Mouse (Mus musculus): ENCODE results near the gene Ndufv1. TPM values are rescaled to one million over a fixed set of nuclear protein-coding genes. Genes with fewer than 3 reads are reported as not detected.
"Not testable (repeated sequence)": the region's sequence is repeated elsewhere in the genome, so short reads cannot be mapped to it uniquely, and the experiment has no call there.

The Ndufv1 gene
- total RNA-seq, 2 experiments from 2014 or later, result 1,128 to 1,150 TPM

DNA sequence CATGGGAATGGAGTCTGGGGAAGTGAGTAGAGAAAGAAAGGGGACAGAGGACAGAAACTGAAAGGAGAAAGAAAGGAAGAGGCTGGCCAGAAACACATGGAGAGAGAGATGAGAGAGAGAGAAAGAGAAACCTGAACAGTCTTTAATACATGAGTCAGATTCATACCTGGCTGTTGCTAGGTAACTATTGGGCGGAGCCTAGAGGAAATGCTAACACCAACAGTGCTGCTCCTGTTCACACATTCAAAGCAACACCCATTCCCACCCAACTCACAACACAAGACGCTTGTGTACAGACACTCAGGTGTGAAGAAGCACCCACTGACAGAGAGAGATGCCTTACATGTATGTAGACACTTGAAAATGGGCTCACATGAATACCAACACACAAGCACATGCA is 36.7 kb downstream of the Ndufv1 start:
- no peak for DNase-seq

GRCm38 (mm10) chr19:3974608-3975007 is 38.0 kb downstream of the Ndufv1 start:
- not testable (repeated sequence) for DNase-seq

- DNase-seq, result no peak
These were observed 40.4 kb downstream of the Ndufv1 start, which contains the start of gene Aldh3b2 for GRCm38 (mm10) chr19:3972229-3972628. Gene Aldh3b2, plus strand, starts transcription at chr19:3972328.

- no peak for DNase-seq
These were observed 45.3 kb downstream of the Ndufv1 start for GRCm38 (mm10) chr19:3967258-3967657.

DNA sequence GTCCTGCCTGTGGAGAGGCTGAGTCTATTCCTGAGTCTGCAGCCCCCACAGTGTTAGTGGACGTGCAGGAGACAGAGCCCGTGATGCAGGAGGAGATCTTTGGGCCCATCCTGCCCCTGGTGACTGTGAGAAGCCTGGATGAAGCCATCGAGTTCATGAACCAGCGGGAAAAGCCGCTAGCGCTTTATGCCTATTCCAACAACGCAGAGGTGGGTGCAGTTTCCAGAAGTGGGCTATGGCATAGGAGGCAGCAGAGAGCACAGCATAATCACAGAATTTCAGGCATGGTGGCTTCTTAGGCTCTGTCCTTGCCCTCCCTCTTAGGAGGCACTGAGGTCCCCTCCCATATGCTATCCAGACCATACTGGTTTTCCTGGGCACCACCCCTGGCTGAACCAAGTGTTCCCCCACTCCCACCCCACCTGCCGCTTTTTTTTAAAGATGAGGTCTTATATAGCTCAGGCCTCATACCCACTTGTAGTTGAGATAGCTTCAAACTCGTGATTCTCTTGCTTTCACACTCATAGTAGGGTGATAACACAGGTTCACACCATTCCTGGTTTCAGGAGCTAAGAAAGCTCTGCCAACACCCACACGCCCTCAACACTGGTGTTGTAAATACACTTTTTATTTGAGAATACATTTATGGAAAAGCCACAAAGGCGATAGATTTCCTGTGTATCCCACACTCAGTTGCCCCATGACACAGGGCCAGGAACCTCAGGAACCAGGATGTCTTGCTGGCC is 46.1 kb downstream of the Ndufv1 start:
- no peak for DNase-seq

GRCm38 (mm10) chr19:3964030-3964429 is 48.6 kb downstream of the Ndufv1 start:
- no peak for DNase-seq

DNA sequence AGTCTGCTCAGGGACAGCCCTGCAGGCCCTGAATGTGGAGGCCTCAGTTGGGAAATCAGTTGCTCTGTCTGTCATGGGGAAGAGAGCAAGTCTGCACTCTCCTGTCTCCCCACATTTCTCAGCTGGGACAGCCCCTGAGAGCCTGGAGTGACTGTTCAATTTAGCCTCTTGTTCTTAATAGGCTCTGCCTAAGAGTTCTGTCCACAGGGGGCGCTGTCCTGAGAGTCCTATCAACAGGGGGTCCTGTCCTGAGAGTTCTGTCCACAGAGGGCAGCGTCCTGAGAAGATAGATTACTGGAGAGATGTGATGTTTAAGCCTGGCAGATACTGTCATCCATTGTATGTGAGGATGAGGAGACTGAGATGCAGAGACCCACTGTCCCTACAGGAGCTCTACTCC is 50.1 kb downstream of the Ndufv1 start:
- no peak for DNase-seq

GRCm38 (mm10) chr19:3961805-3962204 is 50.8 kb downstream of the Ndufv1 start:
- not testable (repeated sequence) for DNase-seq

DNA sequence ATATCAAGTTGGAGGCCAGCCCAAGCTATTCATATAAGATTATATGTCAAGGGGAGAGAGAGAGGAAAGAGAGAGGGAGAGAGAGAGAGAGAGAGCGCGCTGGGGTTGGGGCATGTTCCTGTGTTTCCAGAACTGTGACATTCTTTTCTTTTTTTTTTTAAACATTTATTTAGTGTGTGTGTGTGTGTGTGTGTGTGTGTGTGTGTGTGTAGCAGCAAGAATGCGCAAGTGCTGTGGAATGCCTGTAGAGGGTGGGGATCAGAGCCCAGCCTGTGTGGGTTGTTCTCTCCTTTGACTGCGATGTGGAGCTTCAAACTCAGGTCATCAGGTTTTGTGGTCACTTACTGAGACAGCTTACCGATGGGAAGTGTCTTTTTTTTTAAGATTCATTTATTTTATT is 52.4 kb downstream of the Ndufv1 start:
- DNase-seq, result no peak

DNA sequence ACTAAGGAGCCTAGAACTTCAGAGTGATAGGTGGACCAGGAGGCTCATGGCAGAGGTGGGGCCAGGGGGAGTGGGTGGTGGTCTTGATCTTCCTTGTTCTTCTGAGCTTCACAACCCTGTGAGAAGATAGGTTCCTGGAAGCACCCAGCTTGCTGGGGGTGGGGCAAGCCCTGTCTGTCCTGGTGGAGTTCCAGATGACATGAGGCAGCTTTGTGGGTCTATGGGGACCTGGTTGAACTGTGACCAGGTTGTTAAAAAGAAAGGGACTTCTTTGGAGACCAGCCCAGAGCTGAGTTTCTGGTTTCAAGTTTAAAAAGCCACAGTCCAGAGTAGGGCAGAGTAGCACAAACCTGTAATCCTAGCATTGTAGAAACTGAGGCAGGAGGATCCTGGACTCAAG is 53.6 kb downstream of the Ndufv1 start:
- no peak for DNase-seq

GRCm38 (mm10) chr19:3958470-3958869 is 54.1 kb downstream of the Ndufv1 start, which contains the start of gene Aldh3b3:
Gene Aldh3b3, plus strand, starts transcription at chr19:3958645.
- DNase-seq, result peak in 1 of 2 experiments; percentile 33

Other genes with a start within 250 kb of the Ndufv1 start
- 10 to 100 TPM; 27.2 to 29.3 TPM for gene Kmt5b, start 245.4 kb downstream of the Ndufv1 start, total RNA-seq (2021)
- 10 to 100 TPM; 11.8 to 15.5 TPM for gene Chka, start 161.0 kb downstream of the Ndufv1 start, total RNA-seq (2021)
- gene Tcirg1, start 105.7 kb downstream of the Ndufv1 start, total RNA-seq (2021), result 1 to 10 TPM; 8.0 to 9.2 TPM
- gene Ndufs8, start 100.0 kb downstream of the Ndufv1 start, total RNA-seq (2021), result 100 to 1,000 TPM; 489 to 502 TPM
- 1 to 10 TPM; 1.3 to 2.0 TPM for gene Aldh3b1, start 83.0 kb downstream of the Ndufv1 start, total RNA-seq (2021)
- gene Unc93b1, start 77.6 kb downstream of the Ndufv1 start, total RNA-seq (2021), result 10 to 100 TPM; 17.7 to 23.9 TPM
- under 1 TPM; 0.28 to 0.30 TPM for gene Aldh3b3, start 54.2 kb downstream of the Ndufv1 start, total RNA-seq (2021)
- gene Aldh3b2, start 40.5 kb downstream of the Ndufv1 start, total RNA-seq (2021), result under 1 TPM; 0.22 to 0.98 TPM
- gene Acy3, start 26.2 kb downstream of the Ndufv1 start, total RNA-seq (2021), result 10 to 100 TPM; 24.3 to 28.5 TPM
- gene Tbx10, start 20.1 kb downstream of the Ndufv1 start, total RNA-seq (2021), result not detected
- gene Nudt8, start 12.2 kb downstream of the Ndufv1 start, total RNA-seq (2021), result 100 to 1,000 TPM; 162 to 166 TPM
- gene Gm49405, start 12.2 kb downstream of the Ndufv1 start, total RNA-seq (2021), result 1 to 10 TPM in 1 of 2 experiments, under 1 TPM in 1; 0.84 to 1.1 TPM
- 100 to 1,000 TPM; 241 to 281 TPM for gene Doc2g, start 9.5 kb downstream of the Ndufv1 start, total RNA-seq (2021)
- gene Gstp1, start 25.2 kb upstream of the Ndufv1 start, total RNA-seq (2021), result 100 to 1,000 TPM; 350 to 400 TPM
- gene Gstp2, start 33.2 kb upstream of the Ndufv1 start, total RNA-seq (2021), result 100 to 1,000 TPM; 123 to 134 TPM
- not detected for gene Gstp3, start 46.8 kb upstream of the Ndufv1 start, total RNA-seq (2021)
- gene Cabp2, start 68.8 kb upstream of the Ndufv1 start, total RNA-seq (2021), result not detected
- 10 to 100 TPM; 34.5 to 37.8 TPM for gene Cdk2ap2, start 84.4 kb upstream of the Ndufv1 start, total RNA-seq (2021)
- 10 to 100 TPM; 16.1 to 21.2 TPM for gene Pitpnm1, start 87.2 kb upstream of the Ndufv1 start, total RNA-seq (2021)
- gene Aip, start 113.1 kb upstream of the Ndufv1 start, total RNA-seq (2021), result 10 to 100 TPM; 62.1 to 63.2 TPM
- gene Gpr152, start 127.0 kb upstream of the Ndufv1 start, total RNA-seq (2021), result under 1 TPM in 1 of 2 experiments, not detected in 1; 0.08 TPM
- under 1 TPM; 0.12 to 0.13 TPM for gene Cabp4, start 131.2 kb upstream of the Ndufv1 start, total RNA-seq (2021)
- 10 to 100 TPM; 38.3 to 47.6 TPM for gene Coro1b, start 135.8 kb upstream of the Ndufv1 start, total RNA-seq (2021)
- gene Ptprcap, start 140.8 kb upstream of the Ndufv1 start, total RNA-seq (2021), result 1 to 10 TPM in 1 of 2 experiments, under 1 TPM in 1; 0.69 to 8.4 TPM
- 10 to 100 TPM; 13.1 to 17.1 TPM for gene Rps6kb2, start 150.5 kb upstream of the Ndufv1 start, total RNA-seq (2021)
- 10 to 100 TPM; 28.3 to 30.5 TPM for gene Carns1, start 162.7 kb upstream of the Ndufv1 start, total RNA-seq (2021)
- 10 to 100 TPM; 12.0 to 20.2 TPM for gene Tbc1d10c, start 178.5 kb upstream of the Ndufv1 start, total RNA-seq (2021)
- gene Ppp1ca, start 179.3 kb upstream of the Ndufv1 start, total RNA-seq (2021), result 100 to 1,000 TPM; 293 to 299 TPM
- 1 to 10 TPM; 4.5 to 4.8 TPM for gene Rad9a, start 188.9 kb upstream of the Ndufv1 start, total RNA-seq (2021)
- gene Clcf1, start 201.4 kb upstream of the Ndufv1 start, total RNA-seq (2021), result 1 to 10 TPM; 1.2 to 2.3 TPM
- gene AC109138.7, start 201.6 kb upstream of the Ndufv1 start, total RNA-seq (2021), result not detected
- gene Pold4, start 219.1 kb upstream of the Ndufv1 start, total RNA-seq (2021), result 10 to 100 TPM in 1 of 2 experiments, 1 to 10 TPM in 1; 9.1 to 19.9 TPM

Data from heart, adult 18-20 months (tissue).